Mouse (Mus musculus) neural tube, embryonic 11.5 days (tissue): ENCODE measurements around the gene Amd1. TPM values are rescaled to one million over a fixed set of nuclear protein-coding genes. Genes with fewer than 3 reads are reported as not detected.
"Not testable (repeated sequence)": the region's sequence is repeated elsewhere in the genome, so short reads cannot be mapped to it uniquely, and the experiment has no call there.

Experiments used
- ATAC-seq: fragments of 200-750 bp; cut with Nextera tagmentation; 2 replicates; pipeline ENCODE4 v1.8.0; 2017; ENCODE audit warnings: moderate number of reproducible peaks, mild to moderate bottlenecking, moderate TSS enrichment, moderate library complexity; ENCODE audit not compliant: insufficient read depth, low FRiP score, low TSS enrichment
- DNase-seq: peaks from one replicate; pipeline ENCODE4 v3.0.0-alpha.2; 2015; ENCODE audit warnings: low spot score
- H3K27ac ChIP-seq: fragments of 300-500 bp; sonication (generic); 2 replicates; pipeline ENCODE4 v1.5.1; 2014; ENCODE audit warnings: low read depth, mild to moderate bottlenecking, low read length
- H3K27me3 ChIP-seq: fragments of 300-500 bp; sonication (generic); 2 replicates; pipeline ENCODE4 v1.6.1; 2014; ENCODE audit warnings: mild to moderate bottlenecking, low read length, mixed read lengths; ENCODE audit not compliant: control insufficient read depth, insufficient read depth
- H3K36me3 ChIP-seq: fragments of 300-500 bp; sonication (generic); 2 replicates; pipeline ENCODE4 v1.6.1; 2014; ENCODE audit warnings: mild to moderate bottlenecking, low read length, moderate library complexity, mixed read lengths; ENCODE audit not compliant: control insufficient read depth, insufficient read depth
- H3K4me1 ChIP-seq: fragments of 300-500 bp; sonication (generic); 2 replicates; pipeline ENCODE4 v1.6.1; 2014; ENCODE audit warnings: low read length, mixed read lengths; ENCODE audit not compliant: control insufficient read depth, insufficient read depth
- H3K4me2 ChIP-seq: fragments of 300-500 bp; sonication (generic); 2 replicates; pipeline ENCODE4 v1.6.1; 2014; ENCODE audit warnings: low read depth, mild to moderate bottlenecking, moderate library complexity
- H3K4me3 ChIP-seq: fragments of 300-500 bp; sonication (generic); 2 replicates; pipeline ENCODE4 v1.5.1; 2014; ENCODE audit warnings: low read depth, low read length
- H3K9ac ChIP-seq: fragments of 300-500 bp; sonication (generic); 2 replicates; pipeline ENCODE4 v1.6.1; 2014; ENCODE audit warnings: mild to moderate bottlenecking, low read length
- H3K9me3 ChIP-seq: fragments of 300-500 bp; sonication (generic); 2 replicates; pipeline ENCODE4 v1.6.1; 2016; ENCODE audit warnings: low read length; ENCODE audit not compliant: control insufficient read depth
- WGBS: fragments of 180-500 bp; shearing (Covaris S2); extraction: QIAGEN DNeasy Blood & Tissue Kit; methylation state at CpG from one replicate; pipeline ENCODE4 v1.1.7; 2014; 5-methylcytosine and 5-hydroxymethylcytosine counted together
- polyA plus RNA-seq: library from polyadenylated mRNA; unstranded; fragments of >200 nt; fragmentation: Nextera tagmentation; extraction: Ambion mirVana; gene quantifications from 2 replicates; pipeline ENCODE4 v1.2.1, GENCODE M21; 2014

Gene Amd1
- polyA plus RNA-seq, 1 experiment from 2014 or later, result 94.8 TPM

DNA sequence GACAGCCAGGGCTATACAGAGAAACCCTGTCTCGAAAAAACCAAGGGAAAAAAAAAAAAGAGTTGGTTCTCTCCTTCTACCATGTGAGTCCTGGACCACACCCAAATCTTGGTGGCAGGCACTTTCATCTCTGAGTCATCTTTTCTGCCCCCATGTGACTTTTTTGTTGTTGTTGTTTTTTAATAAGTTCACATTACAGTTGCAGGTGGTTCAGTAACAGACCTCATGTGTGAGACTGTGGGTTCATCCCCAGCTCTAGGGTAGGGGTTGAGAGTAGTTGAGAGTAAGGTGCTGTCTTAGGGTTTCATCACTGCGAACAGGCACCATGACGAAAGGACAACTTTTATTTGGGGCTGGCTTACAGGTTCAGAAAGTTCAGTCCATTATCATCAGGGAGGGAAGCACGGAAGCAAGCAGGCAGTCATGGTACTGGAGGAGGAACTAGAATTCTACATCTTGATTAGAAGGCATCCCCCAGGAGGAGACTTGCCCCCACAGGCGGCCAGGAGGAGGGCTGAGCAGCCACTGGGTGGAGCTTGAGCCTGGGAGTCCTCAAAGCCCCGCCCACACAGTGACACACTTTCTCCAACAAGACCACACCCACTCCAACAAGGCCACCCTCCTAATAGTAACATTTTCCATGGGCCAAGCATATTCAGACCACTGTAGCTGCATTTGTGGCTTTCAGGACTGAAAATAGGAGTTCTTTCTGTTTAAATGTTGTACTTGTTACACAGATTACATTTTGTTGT lies 8.1 kb upstream of the Amd1 start:
- ATAC-seq, result no peak
- DNase-seq, result no peak

DNA sequence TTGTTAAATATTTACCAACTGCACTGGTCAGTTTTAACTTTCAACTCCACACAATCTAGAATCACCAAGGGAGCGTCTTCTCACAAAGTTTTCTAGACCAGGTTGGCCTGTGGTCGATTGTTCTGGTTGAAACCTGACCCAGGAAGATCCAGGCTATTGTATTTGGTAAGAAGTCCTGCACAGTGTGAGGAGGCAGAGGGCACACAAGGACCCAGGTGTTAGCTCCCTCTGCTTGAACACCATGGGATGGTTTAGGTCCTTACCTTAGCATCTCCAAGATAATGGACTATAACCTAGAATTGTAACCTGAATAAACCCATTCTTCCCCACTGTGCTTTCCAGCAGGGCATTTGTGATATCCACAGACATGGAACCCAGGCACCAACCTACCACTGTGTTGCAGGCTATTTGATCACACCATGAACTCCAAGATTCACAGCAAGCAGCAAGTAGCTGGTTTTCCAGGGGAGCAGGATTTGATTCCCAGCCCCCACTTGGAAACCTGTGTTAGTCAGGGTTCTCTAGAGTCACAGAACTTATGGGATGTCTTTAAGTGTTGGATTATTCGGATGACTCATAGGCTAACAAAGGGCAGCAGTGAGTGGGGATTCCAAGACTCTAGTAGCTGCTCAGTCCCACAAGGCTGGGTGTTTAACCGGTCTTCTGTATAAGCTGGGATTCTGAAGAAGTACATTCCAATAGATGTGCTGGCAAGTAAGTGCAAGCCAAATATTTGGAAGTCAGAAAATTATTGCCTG lies 6.0 kb upstream of the Amd1 start:
- Histone ChIP-seq H3K4me2 (no peak overlapping the region), H3K27me3 (no peaks in the 10 kb centered on the region), H3K36me3 (no peaks in the 10 kb centered on the region), H3K9me3 (0 out of 2 replicates have a peak, but pooled peaks cover 2% of the 10 kb centered on the region), H3K4me3 (no peak overlapping the region), H3K27ac (no peak overlapping the region), H3K4me1 (no peaks in the 10 kb centered on the region), H3K9ac (no peak overlapping the region)
- 62% methylated on average over 4 of the region's 4 CpGs for WGBS
- no peak for ATAC-seq
- DNase-seq, result no peak

More for the DNA sequence above, 8.1 kb upstream of the Amd1 start:
- Histone ChIP-seq H3K27me3 (no peaks in the 10 kb centered on the region), H3K27ac (no peak overlapping the region), H3K9me3 (0 out of 2 replicates have a peak, but pooled peaks cover 2% of the 10 kb centered on the region), H3K4me3 (no peak overlapping the region), H3K4me2 (no peak overlapping the region), H3K36me3 (no peaks in the 10 kb centered on the region), H3K4me1 (no peaks in the 10 kb centered on the region), H3K9ac (no peak overlapping the region)
- WGBS, result 52% methylated on average over 6 of the region's 6 CpGs

DNA sequence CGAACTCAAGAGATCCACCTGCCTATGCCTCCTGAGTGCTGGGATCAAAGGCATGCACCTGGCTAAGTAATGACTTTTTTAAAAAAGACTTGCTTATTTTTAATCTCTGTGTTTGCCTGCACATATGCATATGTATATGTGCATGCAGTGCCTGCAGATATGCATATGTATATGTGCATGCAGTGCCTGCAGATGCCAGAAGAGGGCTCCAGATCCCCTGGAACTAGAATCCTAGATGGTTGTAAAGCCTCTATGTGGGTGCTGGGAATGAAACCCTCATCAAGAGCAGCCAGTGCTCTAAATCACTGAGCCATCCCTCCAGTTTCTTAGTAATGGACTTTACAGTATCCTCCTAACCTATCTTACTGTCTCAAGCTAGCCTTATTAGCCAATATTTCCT lies 4.0 kb upstream of the Amd1 start:
- WGBS, result 83% methylated on average over 1 of the region's 1 CpGs
- no peaks in the 10 kb centered on the region for H3K4me1 ChIP-seq
- H3K9me3 ChIP-seq, result 0 out of 2 replicates have a peak, but pooled peaks cover 2% of the 10 kb centered on the region
- H3K9ac ChIP-seq, result no peak overlapping the region
- H3K27me3 ChIP-seq, result no peaks in the 10 kb centered on the region
- no peak overlapping the region for H3K27ac ChIP-seq
- DNase-seq (no peak), ATAC-seq (no peak)
- H3K36me3 ChIP-seq, result no peaks in the 10 kb centered on the region
- H3K4me3 ChIP-seq, result no peak overlapping the region
- H3K4me2 ChIP-seq, result no peak overlapping the region

DNA sequence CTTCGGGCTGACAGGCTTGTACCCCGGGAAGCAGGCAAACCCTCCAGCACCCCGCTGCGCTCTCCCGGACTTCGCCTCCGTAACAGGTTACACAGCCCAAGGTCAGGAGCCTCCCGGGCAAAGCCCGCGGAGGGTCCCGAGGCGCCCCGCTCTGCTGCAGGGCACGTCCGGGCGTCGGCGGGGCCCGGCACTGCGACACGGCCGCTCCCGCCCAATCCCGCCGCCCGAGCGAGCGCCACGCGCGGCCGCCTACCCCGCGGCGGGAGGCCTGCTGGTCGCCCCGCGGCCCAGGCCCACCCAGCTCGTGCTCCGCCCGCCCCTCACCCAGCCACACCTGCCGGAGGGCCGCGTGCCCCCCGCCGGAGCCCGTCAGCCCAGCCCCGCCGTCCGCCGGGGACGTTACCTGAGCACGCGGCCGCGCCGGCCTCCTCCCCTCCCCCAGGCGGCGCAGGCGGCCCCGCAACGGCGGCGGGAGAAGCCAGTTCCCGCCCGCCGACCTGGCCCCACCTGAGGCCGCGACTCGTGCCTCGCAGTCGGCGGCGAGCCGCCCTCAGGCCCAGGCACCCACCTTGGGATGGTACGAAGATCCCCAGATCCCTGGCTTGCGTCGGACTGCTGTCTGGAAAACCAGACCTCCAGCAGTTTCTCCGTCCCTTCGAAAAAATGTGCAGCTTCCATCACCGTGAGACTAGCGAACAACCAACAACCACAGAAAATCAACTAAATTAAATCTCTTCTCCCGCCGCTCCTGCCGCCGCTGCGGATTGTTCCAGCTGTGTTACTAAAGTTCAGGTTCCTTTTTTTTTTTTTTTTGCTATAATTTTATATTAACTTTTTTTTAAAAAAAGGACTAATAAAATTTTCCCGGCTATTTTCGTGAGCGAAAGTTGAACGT lies 558 bp downstream of the Amd1 start:
- DNase-seq (peak; percentile 61), ATAC-seq (peak; percentile 31)
- Histone ChIP-seq H3K4me2 (peak overlapping the region; percentile 50), H3K27ac (peak overlapping the region; percentile 84), H3K9ac (peak overlapping the region; percentile 96), H3K4me3 (peak overlapping the region; percentile 99)
- H3K4me1 ChIP-seq, H3K36me3 ChIP-seq, H3K9me3 ChIP-seq, H3K27me3 ChIP-seq: not testable (repeated sequence)
- under 1% methylated on average over 55 of the region's 91 CpGs for WGBS

DNA sequence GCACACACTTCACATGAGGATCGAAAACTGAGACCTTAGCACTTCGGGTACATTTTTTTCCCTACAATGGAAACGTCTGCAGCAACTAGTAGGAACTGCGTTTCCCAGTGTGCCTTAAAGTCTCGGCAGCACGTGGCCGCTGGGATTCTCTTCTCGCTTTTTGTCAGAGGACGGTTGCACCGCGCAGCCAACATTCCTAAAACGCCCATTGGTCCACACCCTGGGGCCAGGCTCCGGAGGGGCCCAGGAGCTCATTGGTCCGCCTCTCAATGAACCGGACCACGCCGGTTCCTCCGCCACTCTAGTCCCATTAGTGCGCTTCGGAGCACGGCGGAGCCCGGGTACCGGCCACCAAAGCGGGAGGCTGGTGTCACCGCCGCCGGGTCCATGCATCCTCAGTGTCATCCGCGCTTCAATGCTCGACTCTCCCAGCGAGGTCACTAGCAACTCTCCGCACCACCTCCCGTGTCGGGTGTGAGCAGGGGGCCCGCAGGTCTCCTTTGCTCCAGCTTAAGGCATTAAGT lies 1.3 kb downstream of the Amd1 start:
- Histone ChIP-seq H3K27me3 (no peaks in the 10 kb centered on the region), H3K36me3 (no peaks in the 10 kb centered on the region), H3K9ac (peak overlapping the region; percentile 96), H3K27ac (peak overlapping the region; percentile 84), H3K4me3 (peak overlapping the region; percentile 99), H3K4me2 (peak overlapping the region; percentile 50), H3K9me3 (no peaks in the 10 kb centered on the region), H3K4me1 (peaks cover 8% of the 10 kb centered on the region; the same call in 1 of the 2 replicates)
- under 1% methylated on average over 36 of the region's 36 CpGs for WGBS
- ATAC-seq, result peak; percentile 80
- DNase-seq, result peak; percentile 91

DNA sequence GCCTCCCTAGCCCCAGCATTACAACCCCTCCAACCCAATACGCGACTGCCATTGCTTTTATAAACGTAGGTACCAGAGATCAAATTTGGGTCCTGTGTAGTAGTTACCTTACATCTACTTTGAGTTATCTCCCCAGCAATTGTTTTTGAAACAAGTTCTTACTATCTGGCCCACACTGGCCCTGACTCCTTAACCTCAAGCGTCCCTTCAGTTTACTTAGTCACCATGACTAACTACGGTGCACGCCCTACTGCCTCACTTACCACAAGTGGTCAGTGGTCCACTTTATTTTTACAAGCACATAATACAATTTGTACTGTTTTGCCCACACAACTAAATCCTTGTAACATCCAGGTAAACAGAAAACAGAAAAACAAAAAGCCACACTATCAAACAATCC lies 9.3 kb downstream of the Amd1 start:
- WGBS, result 94% methylated on average over 6 of the region's 6 CpGs
- H3K27ac ChIP-seq, result no peak overlapping the region
- no peaks in the 10 kb centered on the region for H3K4me1 ChIP-seq
- H3K27me3 ChIP-seq, result no peaks in the 10 kb centered on the region
- ATAC-seq, result no peak
- H3K9ac ChIP-seq, result no peak overlapping the region
- no peak for DNase-seq
- no peak overlapping the region for H3K4me2 ChIP-seq
- H3K36me3 ChIP-seq, result no peaks in the 10 kb centered on the region
- no peak overlapping the region for H3K4me3 ChIP-seq
- no peaks in the 10 kb centered on the region for H3K9me3 ChIP-seq

DNA sequence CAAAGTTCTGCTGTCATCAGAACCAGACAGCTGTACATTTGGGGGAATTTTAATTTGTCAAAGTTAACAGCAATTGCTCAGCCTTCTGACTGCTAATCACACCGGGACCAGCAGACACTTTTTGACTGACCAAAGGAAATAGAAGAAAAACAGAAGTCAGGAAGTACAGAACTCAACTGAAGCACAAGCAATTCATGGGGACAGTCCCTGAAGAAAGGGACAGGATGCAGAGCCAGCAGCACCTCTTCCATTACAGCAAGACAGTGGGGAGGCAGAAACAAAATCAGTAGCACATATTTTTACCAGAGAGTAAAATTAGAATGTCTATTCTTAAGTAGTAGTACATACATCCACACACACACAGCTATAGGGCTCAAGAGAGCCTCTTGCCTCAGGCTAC lies 15.2 kb downstream of the Amd1 start:
- Histone ChIP-seq H3K9me3 (no peaks in the 10 kb centered on the region), H3K4me2 (no peak overlapping the region), H3K36me3 (peaks cover 3% of the 10 kb centered on the region), H3K9ac (no peak overlapping the region), H3K27ac (no peak overlapping the region), H3K27me3 (no peaks in the 10 kb centered on the region), H3K4me1 (no peaks in the 10 kb centered on the region), H3K4me3 (no peak overlapping the region)
- ATAC-seq (no peak), DNase-seq (no peak)
- 90% methylated on average over 1 of the region's 1 CpGs for WGBS

DNA sequence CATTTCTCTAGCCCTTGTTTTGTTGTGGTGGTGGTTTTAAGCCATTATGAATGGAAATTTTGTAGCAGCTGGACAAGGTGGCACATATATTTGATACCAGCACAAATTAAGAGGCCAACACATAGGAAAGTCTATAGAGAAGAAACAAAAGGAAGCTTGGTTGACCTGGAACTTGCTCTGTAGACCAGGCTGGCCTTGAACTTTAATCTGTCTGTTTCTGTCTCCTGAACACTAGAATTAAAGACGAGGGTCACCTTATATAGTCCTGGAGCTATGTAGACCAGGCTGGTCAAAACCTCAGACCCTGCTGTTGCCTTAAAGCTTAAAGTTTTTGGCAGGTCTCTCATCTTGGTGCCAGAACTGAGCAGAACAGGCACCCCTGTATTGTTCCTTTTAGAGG lies 16.4 kb downstream of the Amd1 start:
- 79% methylated on average over 1 of the region's 1 CpGs for WGBS
- Histone ChIP-seq H3K4me1 (no peaks in the 10 kb centered on the region), H3K4me2 (no peak overlapping the region), H3K27ac (no peak overlapping the region), H3K27me3 (no peaks in the 10 kb centered on the region), H3K9me3 (no peaks in the 10 kb centered on the region), H3K9ac (no peak overlapping the region), H3K4me3 (no peak overlapping the region), H3K36me3 (peaks cover 3% of the 10 kb centered on the region)
- no peak for DNase-seq
- no peak for ATAC-seq
